Mouse (Mus musculus) olfactory bulb, adult 2 months (tissue): Measurements from ENCODE around the gene Ptprn2. TPM values are rescaled to one million over a fixed set of nuclear protein-coding genes. Genes with fewer than 3 reads are reported as not detected.

Experiments
- H3K27ac ChIP-seq: fragments of 200-500 bp; 2 replicates; pipeline ENCODE4 v1.5.1; 2012; ENCODE audit warnings: low read depth, low read length; ENCODE audit not compliant: insufficient read depth
- H3K4me1 ChIP-seq: fragments of 200-500 bp; 2 replicates; pipeline ENCODE4 v1.6.1; 2012; ENCODE audit warnings: low read length; ENCODE audit not compliant: control insufficient read depth, insufficient read depth
- H3K4me3 ChIP-seq: fragments of 200-500 bp; 2 replicates; pipeline ENCODE4 v1.5.1; 2012; ENCODE audit warnings: mild to moderate bottlenecking, low read depth, low read length, moderate library complexity; ENCODE audit not compliant: insufficient read depth
- CTCF ChIP-seq: fragments of 200-500 bp; IDR thresholded peaks from 2 replicates; pipeline ENCODE4 v1.5.1; 2012; ENCODE audit warnings: low read depth, mild to moderate bottlenecking, low read length, moderate library complexity; ENCODE audit not compliant: insufficient read depth
- POLR2A ChIP-seq: fragments of 200-500 bp; IDR thresholded peaks from 2 replicates; pipeline ENCODE4 v1.6.1; 2012; ENCODE audit warnings: mild to moderate bottlenecking, low read depth, low read length, moderate library complexity; ENCODE audit not compliant: insufficient read depth
- WGBS: fragments of 180-500 bp; shearing (Covaris S2); methylation state at CpG from one replicate; pipeline ENCODE4 v1.1.7; 2018; 5-methylcytosine and 5-hydroxymethylcytosine counted together
- polyA plus RNA-seq: library from polyadenylated mRNA; stranded (reverse); fragments of >200 nt; gene quantifications from 2 replicates; pipeline ENCODE4 v1.2.4, GENCODE M21; 2012; ENCODE audit warnings: low replicate concordance; ENCODE audit not compliant: missing spikeins, insufficient read depth, insufficient read length

The Ptprn2 gene
- polyA plus RNA-seq, 1 experiment, result not detected

GRCm38 (mm10) chr12:117149176-117149575, 663.7 kb downstream of the Ptprn2 start:
- H3K27ac ChIP-seq, result no peak overlapping the region
- 53% methylated on average over 7 of the region's 7 CpGs for WGBS
- no peak overlapping the region for H3K4me3 ChIP-seq
- TF ChIP-seq CTCF (no peak), POLR2A (no peak)
- peaks cover 22% of the 10 kb centered on the region for H3K4me1 ChIP-seq

DNA sequence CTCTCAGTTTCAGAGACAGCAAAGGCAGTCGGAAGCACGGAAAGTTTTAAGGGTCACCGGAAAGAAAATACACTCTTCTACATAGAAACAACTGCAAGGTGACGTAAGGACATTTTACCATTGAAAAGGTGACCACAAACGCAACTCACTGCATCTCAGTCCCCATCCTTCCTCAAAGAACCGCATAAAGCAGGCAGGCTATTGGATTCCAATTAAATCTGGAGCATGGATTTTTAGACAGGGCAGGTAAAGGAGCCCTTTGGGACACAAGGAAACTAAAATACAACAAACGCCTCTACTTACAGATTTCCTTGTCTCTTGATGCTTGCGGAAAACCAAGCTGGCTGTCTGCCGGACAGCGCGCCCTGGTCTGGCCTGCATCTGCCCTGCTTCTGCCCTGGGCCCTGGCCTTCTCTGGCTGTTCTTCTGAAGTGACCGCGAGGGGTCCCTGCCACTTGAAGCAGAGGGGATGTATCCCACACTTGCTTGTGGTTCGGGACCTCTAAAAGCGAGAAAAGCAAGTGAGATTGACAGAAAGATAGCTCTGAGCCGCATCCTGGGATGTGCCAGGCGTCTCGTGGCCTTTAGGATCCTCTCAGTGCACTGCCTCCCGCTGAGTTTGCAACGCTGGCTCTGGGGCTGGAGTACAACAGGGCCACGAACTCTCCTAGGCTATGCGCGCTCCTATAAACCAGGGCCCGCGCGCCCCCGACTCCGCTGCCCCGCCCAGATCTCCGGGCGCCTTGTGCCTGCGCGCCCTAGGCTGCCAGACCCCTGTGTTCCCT, 665.3 kb downstream of the Ptprn2 start:
- TF ChIP-seq CTCF (no peak), POLR2A (no peak)
- 63% methylated on average over 33 of the region's 33 CpGs for WGBS
- H3K4me3 ChIP-seq, result no peak overlapping the region
- peaks cover 28% of the 10 kb centered on the region for H3K4me1 ChIP-seq
- H3K27ac ChIP-seq, result no peak overlapping the region

- Histone ChIP-seq H3K27ac (no peak overlapping the region), H3K4me1 (peaks cover 33% of the 10 kb centered on the region), H3K4me3 (no peak overlapping the region)
- TF ChIP-seq POLR2A, result no peak
- TF ChIP-seq CTCF, result no peak
- WGBS, result 54% methylated on average over 7 of the region's 7 CpGs
Measured at GRCm38 (mm10) chr12:117151611-117152010, 666.1 kb downstream of the Ptprn2 start.

- 41% methylated on average over 28 of the region's 28 CpGs for WGBS
- TF ChIP-seq CTCF, result no peak
- TF ChIP-seq POLR2A, result no peak
- Histone ChIP-seq H3K4me1 (peaks cover 34% of the 10 kb centered on the region), H3K4me3 (no peak overlapping the region), H3K27ac (no peak overlapping the region)
Measured at GRCm38 (mm10) chr12:117152366-117153165, 667.0 kb downstream of the Ptprn2 start.

DNA sequence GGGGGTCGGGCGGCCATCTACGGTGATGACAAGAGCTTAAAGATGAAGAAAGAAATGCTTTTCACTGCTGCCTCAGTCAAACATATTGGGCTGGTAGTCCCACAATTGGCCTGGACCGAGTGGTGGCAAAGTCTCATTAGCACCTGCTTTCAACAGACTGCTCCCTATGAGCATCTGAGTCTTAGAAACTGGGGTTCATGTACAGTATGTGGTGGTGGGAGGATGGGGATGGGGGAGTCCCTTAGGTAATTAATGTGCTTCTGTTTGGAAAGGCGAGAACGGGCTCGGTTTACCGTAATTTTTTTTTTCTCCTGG, 667.6 kb downstream of the Ptprn2 start:
- Histone ChIP-seq H3K4me1 (peaks cover 39% of the 10 kb centered on the region), H3K4me3 (no peak overlapping the region), H3K27ac (no peak overlapping the region)
- TF ChIP-seq POLR2A, result no peak
- no peak for TF ChIP-seq CTCF
- 14% methylated on average over 8 of the region's 8 CpGs for WGBS

DNA sequence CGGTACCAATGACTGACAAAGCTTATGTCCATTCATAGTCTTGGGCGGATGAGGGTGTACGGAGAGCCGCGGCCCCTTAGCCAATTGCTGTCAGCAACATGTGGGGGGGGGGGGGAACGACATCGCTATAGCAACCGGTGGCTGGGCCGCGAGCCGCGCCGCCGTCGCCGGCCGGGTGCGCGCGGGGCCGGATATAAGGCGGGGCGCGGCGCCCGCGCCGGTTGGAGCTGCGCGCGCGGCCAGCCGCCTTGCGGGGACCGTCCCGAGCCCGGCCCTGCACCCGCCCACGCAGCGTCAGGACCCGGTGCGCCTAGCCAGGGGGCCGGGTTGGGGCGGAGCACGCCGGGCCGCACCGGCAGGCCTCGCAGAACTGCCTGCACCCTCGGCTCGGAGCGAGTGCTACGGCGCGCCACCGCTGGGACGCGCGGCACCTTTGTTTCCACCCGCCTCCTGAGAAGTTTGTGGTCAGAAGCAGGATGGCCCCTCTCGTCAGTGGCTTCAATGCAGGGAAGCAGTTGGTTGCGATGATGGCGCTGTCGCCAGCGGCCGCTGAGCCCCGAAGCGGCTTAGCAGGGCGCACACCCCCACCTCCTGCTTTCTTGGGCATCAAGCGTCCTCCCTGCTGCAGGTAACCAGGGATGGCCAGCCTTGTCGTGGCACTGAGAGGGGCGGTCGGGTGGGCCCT, 668.3 kb downstream of the Ptprn2 start:
- Histone ChIP-seq H3K4me3 (peak overlapping the region; percentile 92), H3K4me1 (peaks cover 42% of the 10 kb centered on the region), H3K27ac (peak overlapping the region; percentile 53)
- WGBS, result under 1% methylated on average over 73 of the region's 73 CpGs
- TF ChIP-seq POLR2A, result 0 out of 2 replicates have a peak, but pooled peaks have one; percentile 26
- no peak for TF ChIP-seq CTCF

- 3% methylated on average over 27 of the region's 27 CpGs for WGBS
- Histone ChIP-seq H3K4me3 (peak overlapping the region; percentile 92), H3K4me1 (peaks cover 49% of the 10 kb centered on the region), H3K27ac (peak overlapping the region; percentile 70)
- TF ChIP-seq POLR2A (no peak), CTCF (no peak)
Measured at GRCm38 (mm10) chr12:117154356-117155243, 669.1 kb downstream of the Ptprn2 start.
